Mouse (Mus musculus) forebrain, embryonic 14.5 days (tissue): Measurements from ENCODE around the gene Lrrc8e. TPM values are rescaled to one million over a fixed set of nuclear protein-coding genes. Genes with fewer than 3 reads are reported as not detected.

Source experiments
- ATAC-seq: fragments of 200-750 bp; cut with Nextera tagmentation; 2 replicates; pipeline ENCODE4 v1.8.0; 2017; ENCODE audit warnings: mild to moderate bottlenecking, moderate library complexity
- DNase-seq: peaks from one replicate; pipeline ENCODE4 v3.0.0-alpha.2; 2015; ENCODE audit warnings: low spot score
- H3K27ac ChIP-seq: fragments of 300-500 bp; sonication (generic); 2 replicates; pipeline ENCODE4 v1.5.1; 2014; ENCODE audit warnings: low read depth, mild to moderate bottlenecking, control low read depth, low read length, moderate library complexity
- H3K27me3 ChIP-seq: fragments of 300-500 bp; sonication (generic); replicated peaks from 2 replicates; pipeline ENCODE4 v1.6.1; 2014; ENCODE audit warnings: low read length, control low read depth, mixed read lengths; ENCODE audit not compliant: control insufficient read depth, insufficient read depth
- H3K36me3 ChIP-seq: fragments of 300-500 bp; sonication (generic); 2 replicates; pipeline ENCODE4 v1.6.1; 2014; ENCODE audit warnings: low read length, control low read depth; ENCODE audit not compliant: control insufficient read depth, insufficient read depth
- H3K4me1 ChIP-seq: fragments of 300-500 bp; sonication (generic); 2 replicates; pipeline ENCODE4 v1.6.1; 2014; ENCODE audit warnings: antibody characterized with exemption, low read length, control low read depth; ENCODE audit not compliant: control insufficient read depth, insufficient read depth
- H3K4me2 ChIP-seq: fragments of 300-500 bp; sonication (generic); 2 replicates; pipeline ENCODE4 v1.6.1; 2014; ENCODE audit warnings: mild to moderate bottlenecking, control low read depth, low read length
- H3K4me3 ChIP-seq: fragments of 300-500 bp; sonication (generic); 2 replicates; pipeline ENCODE4 v1.5.1; 2014; ENCODE audit warnings: low read depth, low read length, control low read depth
- H3K9ac ChIP-seq: fragments of 300-500 bp; sonication (generic); 2 replicates; pipeline ENCODE4 v1.6.1; 2014; ENCODE audit warnings: mild to moderate bottlenecking, low read length, control low read depth, moderate library complexity
- H3K9me3 ChIP-seq: fragments of 300-500 bp; sonication (generic); replicated peaks from 2 replicates; pipeline ENCODE4 v1.6.1; 2016; ENCODE audit warnings: low read length, control low read depth, mixed read lengths; ENCODE audit not compliant: control insufficient read depth
- WGBS: fragments of 180-500 bp; shearing (Covaris S2); extraction: QIAGEN DNeasy Blood & Tissue Kit; methylation state at CpG from one replicate; pipeline ENCODE4 v1.1.7; 2014; 5-methylcytosine and 5-hydroxymethylcytosine counted together
- polyA plus RNA-seq: library from polyadenylated mRNA; unstranded; fragments of >200 nt; fragmentation: Nextera tagmentation; extraction: Ambion mirVana; gene quantifications from 2 replicates; pipeline ENCODE4 v1.2.1, GENCODE M21; 2014

Lrrc8e gene
- polyA plus RNA-seq = not detected in 2 replicates

- Histone ChIP-seq H3K27me3 (no peaks in the 10 kb centered on the region), H3K4me2 (peak within 1 kb of the TSS; percentile 39), H3K4me1 (no peaks in the 10 kb centered on the region), H3K9me3 (no peaks in the 10 kb centered on the region), H3K27ac (no peak within 1 kb of the TSS), H3K9ac (0 out of 2 replicates have a peak within 1 kb of the TSS, but pooled peaks have one; percentile 17), H3K4me3 (no peak within 1 kb of the TSS), H3K36me3 (no peaks in the 10 kb centered on the region)
- 4% methylated on average over 33 of the region's 33 CpGs for WGBS
- peak; percentile 40; the same call in 1 of the 2 replicates for ATAC-seq
- no peak for DNase-seq
These were observed at the start of gene Lrrc8e for GRCm38 (mm10) chr8:4226739-4227347. Gene Lrrc8e, plus strand, starts transcription at chr8:4226827.

GRCm38 (mm10) chr8:4183409-4183808 is 43.2 kb upstream of the Lrrc8e start:
- Histone ChIP-seq H3K4me1 (no peaks in the 10 kb centered on the region), H3K4me2 (no peak overlapping the region), H3K9ac (no peak overlapping the region), H3K9me3 (no peaks in the 10 kb centered on the region), H3K27me3 (no peaks in the 10 kb centered on the region), H3K36me3 (peaks cover 54% of the 10 kb centered on the region), H3K4me3 (no peak overlapping the region), H3K27ac (no peak overlapping the region)
- ATAC-seq = no peak
- 85% methylated on average over 8 of the region's 8 CpGs for WGBS
- no peak for DNase-seq

DNA sequence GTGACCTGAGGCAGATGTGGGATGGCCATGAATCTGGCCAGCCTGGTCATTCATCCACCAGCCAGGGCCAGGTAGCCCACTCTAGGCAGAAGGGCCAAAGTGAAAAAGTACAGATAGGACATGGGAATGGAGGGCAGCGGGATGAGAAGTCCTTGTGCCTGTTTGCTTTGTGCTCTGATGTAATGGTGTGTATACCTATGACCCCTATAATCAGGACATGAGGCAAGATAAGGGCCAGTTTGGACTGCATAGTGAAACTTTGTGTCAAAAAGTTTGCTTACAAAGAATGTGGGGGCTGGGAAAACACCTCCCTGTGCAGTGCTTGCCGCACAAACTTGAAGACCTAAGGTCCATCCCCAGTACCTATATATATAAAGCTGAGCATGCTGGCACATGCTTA is 40.5 kb upstream of the Lrrc8e start:
- H3K27ac ChIP-seq = no peak overlapping the region
- no peak overlapping the region for H3K4me2 ChIP-seq
- no peaks in the 10 kb centered on the region for H3K27me3 ChIP-seq
- no peak overlapping the region for H3K9ac ChIP-seq
- H3K4me3 ChIP-seq = no peak overlapping the region
- ATAC-seq = no peak
- no peak for DNase-seq
- peaks cover 57% of the 10 kb centered on the region for H3K36me3 ChIP-seq
- no peaks in the 10 kb centered on the region for H3K4me1 ChIP-seq
- H3K9me3 ChIP-seq = no peaks in the 10 kb centered on the region
- 92% methylated on average over 2 of the region's 2 CpGs for WGBS

DNA sequence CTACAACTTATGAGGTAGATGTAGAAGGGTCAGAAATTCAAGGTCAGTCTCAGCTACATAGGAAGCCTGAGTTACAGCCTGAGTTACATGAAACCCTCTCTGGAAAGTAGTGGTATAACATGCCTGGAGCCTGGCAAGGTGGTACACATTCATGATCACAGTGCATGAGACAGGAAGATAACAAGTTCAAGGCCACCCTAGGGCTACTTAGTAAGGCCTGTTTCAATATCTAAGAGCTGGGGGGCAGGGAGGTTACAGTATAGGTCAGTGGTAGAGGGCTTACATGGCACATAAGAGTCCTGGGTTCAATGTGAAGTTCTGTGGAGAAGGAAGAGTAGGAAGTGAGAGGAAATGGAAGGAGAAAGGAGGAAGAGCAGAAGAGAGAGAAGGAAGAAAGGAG is 38.0 kb upstream of the Lrrc8e start:
- Histone ChIP-seq H3K27ac (no peak overlapping the region), H3K9ac (no peak overlapping the region), H3K4me3 (no peak overlapping the region), H3K9me3 (no peaks in the 10 kb centered on the region), H3K27me3 (no peaks in the 10 kb centered on the region), H3K4me2 (no peak overlapping the region), H3K36me3 (peaks cover 59% of the 10 kb centered on the region), H3K4me1 (peaks cover 13% of the 10 kb centered on the region)
- no peak for DNase-seq
- ATAC-seq = no peak

DNA sequence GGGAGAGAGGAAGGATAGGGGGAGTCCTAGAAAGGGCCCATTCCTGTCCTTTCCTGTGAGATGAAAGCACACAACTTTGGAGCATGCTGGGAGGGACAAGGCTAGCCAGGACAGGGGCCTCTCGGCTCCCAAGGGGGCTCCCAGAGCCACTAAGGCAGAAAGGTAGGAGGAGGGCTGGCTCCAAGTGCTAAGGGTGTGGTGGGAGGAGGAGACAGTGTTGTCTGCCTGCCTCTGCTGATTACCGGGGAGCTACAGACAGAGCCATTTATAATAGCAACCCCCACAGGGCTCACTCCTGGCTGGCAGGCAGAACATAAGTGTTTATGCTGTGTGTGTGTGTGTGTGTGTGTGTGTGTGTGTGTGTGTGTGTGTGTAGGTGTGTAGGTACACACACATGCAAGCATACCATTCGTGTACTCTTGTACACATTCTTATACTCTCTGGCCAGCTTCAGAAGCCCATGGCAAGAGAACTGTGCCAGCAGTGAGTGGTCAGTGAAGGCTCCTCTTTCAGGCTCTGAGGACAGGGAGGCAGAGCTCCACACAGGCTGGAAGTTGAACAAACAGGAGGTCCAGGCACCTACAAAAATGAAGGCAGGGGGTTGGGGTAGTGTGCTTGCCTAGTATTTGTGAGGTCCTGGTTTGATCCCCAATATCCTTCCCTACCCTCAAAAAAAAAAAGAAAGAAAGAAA is 37.5 kb upstream of the Lrrc8e start:
- H3K36me3 ChIP-seq = peaks cover 60% of the 10 kb centered on the region
- DNase-seq (no peak), ATAC-seq (no peak)
- 44% methylated on average over 3 of the region's 3 CpGs for WGBS
- no peak overlapping the region for H3K4me3 ChIP-seq
- H3K4me1 ChIP-seq = peaks cover 13% of the 10 kb centered on the region
- no peak overlapping the region for H3K9ac ChIP-seq
- H3K27ac ChIP-seq = no peak overlapping the region
- H3K4me2 ChIP-seq = no peak overlapping the region
- no peaks in the 10 kb centered on the region for H3K27me3 ChIP-seq
- no peaks in the 10 kb centered on the region for H3K9me3 ChIP-seq

GRCm38 (mm10) chr8:4192305-4192704 is 34.3 kb upstream of the Lrrc8e start:
- no peaks in the 10 kb centered on the region for H3K9me3 ChIP-seq
- DNase-seq (peak; percentile 51), ATAC-seq (peak; percentile 44; the same call in 1 of the 2 replicates)
- H3K4me1 ChIP-seq = peaks cover 13% of the 10 kb centered on the region
- H3K4me2 ChIP-seq = no peak overlapping the region
- peaks cover 57% of the 10 kb centered on the region for H3K36me3 ChIP-seq
- no peaks in the 10 kb centered on the region for H3K27me3 ChIP-seq
- H3K4me3 ChIP-seq = no peak overlapping the region
- 34% methylated on average over 5 of the region's 5 CpGs for WGBS
- no peak overlapping the region for H3K9ac ChIP-seq
- H3K27ac ChIP-seq = peak overlapping the region; percentile 70

GRCm38 (mm10) chr8:4192807-4193587 is 33.6 kb upstream of the Lrrc8e start:
- ATAC-seq (peak; percentile 88), DNase-seq (peak; percentile 91)
- WGBS = 5% methylated on average over 18 of the region's 18 CpGs
- peaks cover 56% of the 10 kb centered on the region for H3K36me3 ChIP-seq
- no peak overlapping the region for H3K9ac ChIP-seq
- no peaks in the 10 kb centered on the region for H3K9me3 ChIP-seq
- no peaks in the 10 kb centered on the region for H3K27me3 ChIP-seq
- H3K4me1 ChIP-seq = peaks cover 13% of the 10 kb centered on the region
- peak overlapping the region; percentile 18; the same call in 1 of the 2 replicates for H3K4me2 ChIP-seq
- H3K27ac ChIP-seq = peak overlapping the region; percentile 70
- H3K4me3 ChIP-seq = no peak overlapping the region

GRCm38 (mm10) chr8:4193588-4193894 is 33.1 kb upstream of the Lrrc8e start:
- H3K36me3 ChIP-seq = peaks cover 51% of the 10 kb centered on the region
- 58% methylated on average over 7 of the region's 7 CpGs for WGBS
- H3K27ac ChIP-seq = no peak overlapping the region
- DNase-seq (no peak), ATAC-seq (no peak)
- H3K4me2 ChIP-seq = no peak overlapping the region
- H3K27me3 ChIP-seq = no peaks in the 10 kb centered on the region
- H3K9me3 ChIP-seq = no peaks in the 10 kb centered on the region
- peaks cover 13% of the 10 kb centered on the region for H3K4me1 ChIP-seq
- no peak overlapping the region for H3K4me3 ChIP-seq
- no peak overlapping the region for H3K9ac ChIP-seq

DNA sequence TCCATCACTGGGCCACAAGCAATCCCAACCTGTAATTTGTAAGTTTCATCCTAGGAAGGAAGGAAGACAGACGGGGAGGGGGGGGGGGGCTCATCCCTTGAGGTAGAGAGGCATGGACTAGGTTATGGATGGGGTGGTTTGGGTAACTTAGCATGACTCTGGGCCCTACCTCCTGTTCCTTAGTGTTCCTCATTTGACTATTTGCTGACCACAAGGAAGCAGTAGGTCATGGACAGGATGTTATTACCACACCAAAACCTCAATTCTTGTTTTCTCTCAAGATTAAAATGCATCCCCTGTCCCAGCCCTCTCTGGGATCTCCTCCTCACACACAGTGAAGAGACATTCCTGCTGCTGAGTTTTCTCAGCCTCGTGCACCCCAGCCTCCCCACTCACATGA is 25.3 kb upstream of the Lrrc8e start:
- H3K9me3 ChIP-seq = no peaks in the 10 kb centered on the region
- ATAC-seq (no peak), DNase-seq (no peak)
- 55% methylated on average over 2 of the region's 2 CpGs for WGBS
- no peak overlapping the region for H3K9ac ChIP-seq
- no peaks in the 10 kb centered on the region for H3K4me1 ChIP-seq
- peaks cover 14% of the 10 kb centered on the region for H3K27me3 ChIP-seq
- H3K36me3 ChIP-seq = peaks cover 59% of the 10 kb centered on the region
- H3K4me3 ChIP-seq = no peak overlapping the region
- H3K4me2 ChIP-seq = no peak overlapping the region
- no peak overlapping the region for H3K27ac ChIP-seq
